Mouse (Mus musculus): Measurements from ENCODE around the gene Gm5415. TPM values are rescaled to one million over a fixed set of nuclear protein-coding genes. Genes with fewer than 3 reads are reported as not detected.

The Gm5415 gene
- not detected for polyA plus RNA-seq (2015; fragmentation: Illumina TruSeq; extraction: RNeasy Lipid Tissue Mini Kit (QIAGEN cat#74804); ENCODE audit: insufficient read depth, low replicate concordance)

DNA sequence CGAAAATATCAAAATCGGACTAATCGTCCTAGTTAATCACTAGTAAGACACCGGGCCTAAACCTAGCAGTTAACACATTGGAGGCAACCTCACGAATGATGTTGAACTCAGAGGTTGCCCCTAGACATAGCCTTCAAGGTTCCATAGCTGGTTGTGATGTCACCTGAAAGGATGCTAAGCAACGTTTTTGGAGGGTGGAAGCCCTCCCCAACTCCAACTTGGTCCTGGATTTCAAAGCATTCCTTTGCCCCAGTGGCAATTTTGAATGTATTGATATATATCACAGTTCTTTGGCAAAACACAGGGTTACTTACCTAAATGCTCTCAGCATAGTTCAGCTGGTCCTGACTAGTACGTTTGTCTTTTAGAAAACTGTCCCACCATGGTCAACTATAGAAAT is at the start of gene Gm5415:
TSS of gene Gm5415 (minus strand) at position 101 of the 400 bp plus-strand sequence.

Measured in spleen, adult 10 weeks (tissue).